Mouse (Mus musculus) ES-E14 (cell line): Measurements from ENCODE around the gene Nolc1. TPM values are rescaled to one million over a fixed set of nuclear protein-coding genes. Genes with fewer than 3 reads are reported as not detected.

Source experiments
- DNase-seq: peaks from one replicate; pipeline ENCODE4 v3.0.0-alpha.2; 2013; ENCODE audit warnings: low read depth, low spot score
- H3K27ac ChIP-seq: 2 replicates; pipeline ENCODE4 v1.5.1; 2012; ENCODE audit warnings: low read depth, mild to moderate bottlenecking, low read length, moderate library complexity, mixed read lengths; ENCODE audit not compliant: poor library complexity, insufficient read depth, severe bottlenecking
- H3K36me3 ChIP-seq: 2 replicates; pipeline ENCODE4 v1.6.1; 2012; ENCODE audit warnings: mild to moderate bottlenecking, low read length, moderate library complexity, mixed read lengths; ENCODE audit not compliant: control insufficient read depth, poor library complexity, insufficient read depth, severe bottlenecking
- H3K4me1 ChIP-seq, 2 experiments: fragments of 150-350 bp in 1 of 2; sonication (generic) in 1 of 2; 2 replicates each; pipeline ENCODE4 v1.6.1; 2012; ENCODE audit warnings: low read length in 2 of 2, mild to moderate bottlenecking in 1 of 2, mixed read lengths in 1 of 2; ENCODE audit not compliant: control insufficient read depth in 2 of 2, insufficient read depth in 2 of 2, poor library complexity in 1 of 2
- H3K4me3 ChIP-seq, 2 experiments: fragments of 150-350 bp in 1 of 2; sonication (generic) in 1 of 2; 2 replicates each; pipeline ENCODE4 v1.5.1; 2012; ENCODE audit warnings: low read length in 2 of 2, low read depth in 1 of 2, mild to moderate bottlenecking in 1 of 2, mixed read lengths in 1 of 2; ENCODE audit not compliant: insufficient read depth in 1 of 2, poor library complexity in 1 of 2, severe bottlenecking in 1 of 2
- H3K9ac ChIP-seq: 2 replicates; pipeline ENCODE4 v1.6.1; 2012; ENCODE audit warnings: low read depth, mild to moderate bottlenecking, low read length, mixed read lengths; ENCODE audit not compliant: poor library complexity, insufficient read depth, severe bottlenecking
- H3K9me3 ChIP-seq: fragments of 150-350 bp; sonication (generic); 2 replicates; pipeline ENCODE4 v1.6.1; 2012; ENCODE audit warnings: low read depth, mild to moderate bottlenecking, low read length; ENCODE audit not compliant: control insufficient read depth, insufficient read depth
- CHD2 ChIP-seq: IDR thresholded peaks from 2 replicates; pipeline ENCODE4 v1.6.1; 2014; ENCODE audit warnings: mild to moderate bottlenecking, low read depth, low read length, inconsistent platforms
- HCFC1 ChIP-seq: IDR thresholded peaks from 2 replicates; pipeline ENCODE4 v1.6.1; 2012; ENCODE audit warnings: low read length, inconsistent platforms, borderline replicate concordance; ENCODE audit not compliant: insufficient read depth
- MAFK ChIP-seq: IDR thresholded peaks from 2 replicates; pipeline ENCODE4 v1.6.1; 2014; ENCODE audit warnings: mild to moderate bottlenecking, low read depth, low read length, inconsistent platforms; ENCODE audit not compliant: insufficient read depth
- ZC3H11A ChIP-seq: IDR thresholded peaks from 2 replicates; pipeline ENCODE4 v1.6.1; 2012; ENCODE audit warnings: low read depth, mild to moderate bottlenecking, inconsistent platforms, low read length, borderline replicate concordance
- ZNF384 ChIP-seq: IDR thresholded peaks from 2 replicates; pipeline ENCODE4 v1.6.1; 2012; ENCODE audit warnings: low read depth, low read length, inconsistent platforms
- in situ Hi-C, 2 experiments: fragments of 600-800 bp; cut with MboI; formaldehyde crosslinking; loops; one replicate each; pipeline ENCODE4 v1.15.1; 2025; ENCODE audit warnings: low sequenced_read_pairs in 2 of 2, inconsistent platforms in 1 of 2; ENCODE audit not compliant: unreplicated experiment in 2 of 2
- total RNA-seq: library from RNA; depleted of rRNA; stranded (reverse); fragments of 300-350 nt; gene quantifications from 2 replicates; pipeline ENCODE4 v1.2.3, GENCODE M21; 2012

Nolc1 gene
- total RNA-seq, 1 experiment, result 140 TPM

DNA sequence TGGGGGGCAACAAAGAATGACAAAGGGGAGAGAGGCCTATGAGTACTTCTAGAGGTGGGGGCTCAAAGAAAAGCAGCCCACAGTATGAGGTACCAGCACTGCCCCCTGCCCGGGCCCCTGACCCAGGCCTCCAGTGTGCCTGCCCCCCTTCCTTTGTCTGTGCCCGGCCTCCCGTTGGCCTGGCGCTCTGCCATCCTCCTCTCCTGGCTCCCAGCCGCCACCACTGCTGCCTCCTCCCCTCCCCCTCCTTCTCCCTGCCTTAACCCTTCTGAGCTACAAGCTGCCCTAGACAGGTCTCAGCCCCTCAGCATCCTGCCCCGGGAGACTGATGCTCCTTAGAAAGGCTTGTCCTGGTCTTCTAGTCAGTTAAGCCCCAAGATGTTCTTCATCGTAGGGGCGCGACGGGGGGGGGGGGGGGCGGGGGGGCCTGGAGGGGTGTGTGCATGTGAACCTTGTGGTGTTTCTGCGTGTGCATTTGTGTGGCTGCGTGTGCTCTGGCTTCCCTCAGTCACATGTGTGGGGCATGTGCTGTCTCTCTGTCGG is 33.7 kb upstream of the Nolc1 start:
- peak overlapping the region; percentile 28 to 96; a peak in 3 of 4 replicates for H3K4me3 ChIP-seq
- in situ Hi-C loops, result no loop called here
- no peaks in the 10 kb centered on the region for H3K9me3 ChIP-seq
- peaks cover 3 to 9% of the 10 kb centered on the region in 2 experiments for H3K4me1 ChIP-seq
- H3K9ac ChIP-seq, result peak overlapping the region; percentile 67
- no peak for TF ChIP-seq CHD2
- TF ChIP-seq HCFC1, result no peak
- TF ChIP-seq ZC3H11A, result no peak
- TF ChIP-seq ZNF384, result no peak
- no peak for TF ChIP-seq MAFK
- peak overlapping the region; percentile 30; the same call in 1 of the 2 replicates for H3K27ac ChIP-seq
- H3K36me3 ChIP-seq, result peaks cover 6% of the 10 kb centered on the region; the same call in 1 of the 2 replicates
- no peak for DNase-seq

DNA sequence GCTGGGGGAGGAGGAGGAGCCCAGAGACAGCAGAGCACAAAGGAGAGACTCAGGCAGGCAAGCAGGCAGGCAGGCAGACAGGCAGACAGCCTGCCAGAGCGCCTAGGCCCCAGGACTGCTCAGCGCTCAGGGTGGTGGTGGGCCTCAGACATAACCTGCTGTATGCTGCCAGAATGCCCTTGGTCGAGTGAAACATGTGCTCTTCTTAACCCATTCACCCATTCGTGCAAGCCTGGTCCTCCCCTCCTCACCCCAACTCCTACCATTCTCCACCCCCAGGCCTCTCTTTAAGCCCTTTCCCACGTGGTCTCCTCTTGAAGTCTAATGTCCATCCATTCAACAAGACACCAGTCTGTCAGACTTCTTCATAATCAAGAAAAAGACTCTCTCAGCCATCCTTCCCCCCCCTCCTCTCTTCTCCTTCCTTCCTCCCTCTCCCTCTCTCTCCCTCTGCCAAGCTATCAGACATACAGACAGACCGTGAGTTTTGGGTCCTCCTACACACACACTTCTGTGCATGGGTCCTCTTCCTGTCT is 33.1 kb upstream of the Nolc1 start:
- no peaks in the 10 kb centered on the region for H3K9me3 ChIP-seq
- H3K4me3 ChIP-seq, result peak overlapping the region; percentile 23 to 96
- no peak for DNase-seq
- peak overlapping the region; percentile 30; the same call in 1 of the 2 replicates for H3K27ac ChIP-seq
- in situ Hi-C loops, result no loop called here
- peaks cover 6% of the 10 kb centered on the region; the same call in 1 of the 2 replicates for H3K36me3 ChIP-seq
- peak overlapping the region; percentile 67; the same call in 1 of the 2 replicates for H3K9ac ChIP-seq
- peaks cover 6 to 13% of the 10 kb centered on the region in 2 experiments for H3K4me1 ChIP-seq
- TF ChIP-seq ZNF384 (no peak), MAFK (no peak), CHD2 (no peak), HCFC1 (no peak), ZC3H11A (no peak)

DNA sequence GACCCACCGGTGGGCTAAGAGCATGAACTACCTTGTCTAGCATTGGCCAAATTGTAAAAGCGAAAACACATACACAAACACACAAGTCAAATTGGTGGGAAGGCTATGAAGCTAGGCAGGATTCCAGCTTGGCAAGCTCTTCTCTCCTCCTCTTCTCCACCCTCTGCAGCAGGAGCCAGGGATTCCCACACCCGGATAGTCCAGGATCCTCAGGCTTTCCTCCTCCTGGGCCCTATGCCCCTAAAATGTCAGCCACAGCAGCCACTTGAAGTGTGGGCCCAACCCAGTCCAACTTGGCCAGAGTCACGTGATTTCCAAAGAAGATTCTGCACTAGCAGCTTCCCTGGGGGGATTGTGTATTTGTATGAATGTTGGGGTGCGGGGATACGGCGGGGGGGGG is 32.3 kb upstream of the Nolc1 start:
- DNase-seq, result no peak
- no peak for TF ChIP-seq ZC3H11A
- TF ChIP-seq HCFC1, result no peak
- TF ChIP-seq ZNF384, result no peak
- TF ChIP-seq MAFK, result no peak
- no peak for TF ChIP-seq CHD2
- Histone ChIP-seq H3K4me1 (peaks cover 4 to 16% of the 10 kb centered on the region in 2 experiments), H3K9me3 (no peaks in the 10 kb centered on the region), H3K9ac (peak overlapping the region; percentile 9; the same call in 1 of the 2 replicates), H3K27ac (no peak overlapping the region; the same call in 1 of the 2 replicates), H3K36me3 (peaks cover 5% of the 10 kb centered on the region; the same call in 1 of the 2 replicates), H3K4me3 (peak overlapping the region; percentile 16 to 96)
- in situ Hi-C loops, result no loop called here

DNA sequence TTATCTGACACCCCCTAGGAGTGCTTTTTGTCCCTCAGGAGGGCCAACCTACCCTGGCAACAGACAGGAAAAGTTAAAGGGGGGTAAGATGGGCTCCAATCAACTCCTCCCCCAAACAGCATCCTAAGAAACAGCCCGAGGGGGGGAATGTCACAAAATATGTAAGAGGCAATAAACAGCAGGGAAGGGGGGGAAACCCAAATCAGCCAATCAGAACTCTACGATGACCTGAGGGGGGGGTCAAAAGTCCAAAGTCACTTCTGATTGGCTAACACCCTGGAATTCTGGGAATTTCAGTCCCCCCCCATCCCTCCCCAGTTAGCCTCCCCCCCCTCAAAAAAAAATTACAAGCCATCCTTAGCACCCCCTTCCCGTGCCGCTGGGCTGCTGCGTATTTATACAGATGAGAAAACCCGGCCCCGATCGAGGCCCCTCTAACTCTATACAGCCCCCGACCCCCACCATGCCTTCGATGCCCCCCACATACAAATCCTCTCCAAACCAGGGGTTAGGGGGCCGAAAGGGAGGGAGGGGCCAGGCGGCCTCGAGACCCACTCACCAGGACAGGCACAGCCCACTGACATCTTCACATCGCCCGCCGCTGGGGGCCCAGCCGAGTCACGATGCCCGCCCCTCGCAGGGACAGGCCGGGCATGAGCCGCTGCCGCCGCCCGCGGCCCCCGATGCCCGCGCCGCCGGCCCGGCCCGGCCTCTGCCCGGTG is 31.2 kb upstream of the Nolc1 start, which contains the start of gene Pprc1:
Gene Pprc1 (plus strand): TSS at position 616 of the 722 bp plus-strand sequence.
- H3K27ac ChIP-seq, result peak within 1 kb of the TSS; percentile 93
- H3K9ac ChIP-seq, result peak within 1 kb of the TSS; percentile 92
- in situ Hi-C loops, result no loop called here
- H3K4me1 ChIP-seq, result peaks cover 4 to 16% of the 10 kb centered on the region in 2 experiments
- DNase-seq, result no peak
- TF ChIP-seq ZC3H11A, result no peak
- no peak for TF ChIP-seq HCFC1
- TF ChIP-seq MAFK, result no peak
- TF ChIP-seq CHD2, result no peak
- no peak for TF ChIP-seq ZNF384
- peaks cover 5% of the 10 kb centered on the region; the same call in 1 of the 2 replicates for H3K36me3 ChIP-seq
- peak within 1 kb of the TSS; percentile 68 to 96 for H3K4me3 ChIP-seq
- no peaks in the 10 kb centered on the region for H3K9me3 ChIP-seq
